Mouse (Mus musculus) liver, adult 2 months (tissue): ENCODE measurements around the gene Znhit3.

Experiments
- CTCF ChIP-seq: fragments of 200-500 bp; IDR thresholded peaks from 2 replicates; pipeline ENCODE4 v1.5.1; 2011; ENCODE audit warnings: low read depth, low read length, control low read depth
- POLR2A ChIP-seq: fragments of 200-500 bp; IDR thresholded peaks from 2 replicates; pipeline ENCODE4 v1.6.1; 2011; ENCODE audit warnings: low read length, control low read depth; ENCODE audit not compliant: insufficient read depth; ENCODE audit errors: extremely low read depth

GRCm38 (mm10) chr11:84914673-84915072, 1.5 kb downstream of the Znhit3 start:
- no peak for TF ChIP-seq CTCF
- TF ChIP-seq POLR2A = no peak
